Mouse (Mus musculus) MN1 (cell line): Measurements from ENCODE around the gene Lmbr1l.

Experiments used
- DNase-seq: peaks from one replicate; pipeline ENCODE4 v3.0.0-alpha.2; 2016; ENCODE audit warnings: low spot score

Gene Lmbr1l

GRCm38 (mm10) chr15:98917538-98918498, at the start of gene Lmbr1l:
Lmbr1l (minus strand) TSS chr15:98918231.
- peak; percentile 100 for DNase-seq

GRCm38 (mm10) chr15:98959531-98959930, 41.5 kb upstream of the Lmbr1l start:
- DNase-seq: no peak

GRCm38 (mm10) chr15:98958901-98959420, 40.9 kb upstream of the Lmbr1l start:
- no peak for DNase-seq

- DNase-seq: no peak
These were observed 39.4 kb upstream of the Lmbr1l start for GRCm38 (mm10) chr15:98957475-98957874.

- no peak for DNase-seq
These were observed 38.0 kb upstream of the Lmbr1l start for GRCm38 (mm10) chr15:98956000-98956399.

- no peak for DNase-seq
These were observed 37.3 kb upstream of the Lmbr1l start for GRCm38 (mm10) chr15:98955324-98955723.

GRCm38 (mm10) chr15:98954425-98955253, 36.6 kb upstream of the Lmbr1l start:
- DNase-seq: peak; percentile 82

- DNase-seq: peak; percentile 100
These were observed 35.6 kb upstream of the Lmbr1l start, which contains the start of the genes Gm49450 and Tuba1a for GRCm38 (mm10) chr15:98953401-98954356. Gm49450 (minus strand) TSS chr15:98953551. Tuba1a (minus strand) TSS chr15:98953703.

GRCm38 (mm10) chr15:98952751-98953400, 34.8 kb upstream of the Lmbr1l start:
- peak; percentile 90 for DNase-seq

- DNase-seq: peak; percentile 84
These were observed 34.0 kb upstream of the Lmbr1l start for GRCm38 (mm10) chr15:98952063-98952455.

- peak; percentile 82 for DNase-seq
These were observed 33.4 kb upstream of the Lmbr1l start for GRCm38 (mm10) chr15:98951122-98952062.

GRCm38 (mm10) chr15:98949607-98949892, 31.5 kb upstream of the Lmbr1l start:
- DNase-seq: no peak

GRCm38 (mm10) chr15:98948857-98949606, 31.0 kb upstream of the Lmbr1l start:
- peak; percentile 71 for DNase-seq

- DNase-seq: peak; percentile 64
These were observed 30.4 kb upstream of the Lmbr1l start for GRCm38 (mm10) chr15:98948382-98948781.

GRCm38 (mm10) chr15:98947884-98948283, 29.9 kb upstream of the Lmbr1l start:
- DNase-seq: peak; percentile 56

GRCm38 (mm10) chr15:98943133-98943532, 25.1 kb upstream of the Lmbr1l start:
- DNase-seq: no peak

GRCm38 (mm10) chr15:98942081-98942480, 24.1 kb upstream of the Lmbr1l start:
- DNase-seq: no peak

GRCm38 (mm10) chr15:98941539-98941938, 23.5 kb upstream of the Lmbr1l start:
- DNase-seq: no peak

- peak; percentile 66 for DNase-seq
These were observed 22.8 kb upstream of the Lmbr1l start for GRCm38 (mm10) chr15:98940816-98941215.
